Mouse (Mus musculus) liver, adult 2 months (tissue): ENCODE measurements around the gene Tcf25. TPM values are rescaled to one million over a fixed set of nuclear protein-coding genes. Genes with fewer than 3 reads are reported as not detected.

Experiments
- DNase-seq: peaks from one replicate; pipeline ENCODE4 v3.0.0-alpha.2; 2011; ENCODE audit warnings: low read depth, low spot score; ENCODE audit errors: extremely low read depth
- H3K27ac ChIP-seq: fragments of 200-500 bp; replicated peaks from 2 replicates; pipeline ENCODE4 v1.5.1; 2012; ENCODE audit warnings: low read depth, mild to moderate bottlenecking, control low read depth, inconsistent platforms, low read length; ENCODE audit not compliant: insufficient read depth
- H3K27me3 ChIP-seq: fragments of 200-500 bp; 2 replicates; pipeline ENCODE4 v1.6.1; 2012; ENCODE audit warnings: mild to moderate bottlenecking, moderate library complexity, low read length, inconsistent platforms; ENCODE audit not compliant: control insufficient read depth, insufficient read depth
- H3K36me3 ChIP-seq: fragments of 200-500 bp; 2 replicates; pipeline ENCODE4 v1.6.1; 2012; ENCODE audit warnings: low read length, inconsistent platforms; ENCODE audit not compliant: control insufficient read depth, insufficient read depth
- H3K4me1 ChIP-seq: fragments of 200-500 bp; 2 replicates; pipeline ENCODE4 v1.6.1; 2011; ENCODE audit warnings: low read length; ENCODE audit not compliant: control insufficient read depth, insufficient read depth
- H3K4me3 ChIP-seq: fragments of 200-500 bp; 2 replicates; pipeline ENCODE4 v1.5.1; 2011; ENCODE audit warnings: low read depth, mild to moderate bottlenecking, control low read depth, low read length, moderate library complexity; ENCODE audit not compliant: insufficient read depth
- H3K79me2 ChIP-seq: fragments of 200-500 bp; 2 replicates; pipeline ENCODE4 v1.6.1; 2012; ENCODE audit warnings: inconsistent platforms, mild to moderate bottlenecking, low read length, moderate library complexity; ENCODE audit not compliant: control insufficient read depth, insufficient read depth
- H3K9ac ChIP-seq: fragments of 200-500 bp; 2 replicates; pipeline ENCODE4 v1.6.1; 2012; ENCODE audit warnings: low read depth, mild to moderate bottlenecking, control low read depth, inconsistent platforms, low read length
- CTCF ChIP-seq: fragments of 200-500 bp; IDR thresholded peaks from 2 replicates; pipeline ENCODE4 v1.5.1; 2011; ENCODE audit warnings: low read depth, low read length, control low read depth
- POLR2A ChIP-seq: fragments of 200-500 bp; IDR thresholded peaks from 2 replicates; pipeline ENCODE4 v1.6.1; 2011; ENCODE audit warnings: low read length, control low read depth; ENCODE audit not compliant: insufficient read depth; ENCODE audit errors: extremely low read depth
- WGBS: fragments of 180-500 bp; shearing (Covaris S2); methylation state at CpG from one replicate; pipeline ENCODE4 v1.1.7; 2018; 5-methylcytosine and 5-hydroxymethylcytosine counted together
- polyA plus RNA-seq: library from polyadenylated mRNA; depleted of rRNA; stranded (reverse); fragments of >200 nt; gene quantifications from 2 replicates; pipeline ENCODE4 v1.2.3, GENCODE M21; 2012
- total RNA-seq: library from RNA; depleted of rRNA; stranded (reverse); fragments of >200 nt; gene quantifications from 2 replicates; pipeline ENCODE4 v1.2.3, GENCODE M21; 2014

Tcf25 gene
- total and polyA plus RNA-seq, 2 experiments = 86.7 to 117 TPM

- WGBS = 91% methylated on average over 8 of the region's 8 CpGs
- no peaks in the 10 kb centered on the region for H3K36me3 ChIP-seq
- H3K9ac ChIP-seq = no peak overlapping the region
- no peak for DNase-seq
- no peak overlapping the region for H3K27ac ChIP-seq
- no peaks in the 10 kb centered on the region for H3K27me3 ChIP-seq
- no peak for TF ChIP-seq POLR2A
- TF ChIP-seq CTCF = no peak
- H3K4me1 ChIP-seq = no peaks in the 10 kb centered on the region
- no peak overlapping the region for H3K4me3 ChIP-seq
- no peaks in the 10 kb centered on the region for H3K79me2 ChIP-seq
These were observed 28.4 kb upstream of the Tcf25 start for GRCm38 (mm10) chr8:123345135-123345534.

- H3K27ac ChIP-seq = no peak overlapping the region
- no peaks in the 10 kb centered on the region for H3K27me3 ChIP-seq
- H3K36me3 ChIP-seq = no peaks in the 10 kb centered on the region
- WGBS = 83% methylated on average over 6 of the region's 6 CpGs
- H3K4me3 ChIP-seq = no peak overlapping the region
- H3K4me1 ChIP-seq = no peaks in the 10 kb centered on the region
- no peak for DNase-seq
- H3K79me2 ChIP-seq = no peaks in the 10 kb centered on the region
- TF ChIP-seq POLR2A (no peak), CTCF (no peak)
- no peak overlapping the region for H3K9ac ChIP-seq
These were observed 27.7 kb upstream of the Tcf25 start for GRCm38 (mm10) chr8:123345856-123346255.

GRCm38 (mm10) chr8:123347293-123347692 is 26.3 kb upstream of the Tcf25 start:
- Histone ChIP-seq H3K4me1 (no peaks in the 10 kb centered on the region), H3K27me3 (no peaks in the 10 kb centered on the region), H3K36me3 (no peaks in the 10 kb centered on the region), H3K27ac (no peak overlapping the region), H3K79me2 (no peaks in the 10 kb centered on the region), H3K9ac (no peak overlapping the region), H3K4me3 (no peak overlapping the region)
- 83% methylated on average over 2 of the region's 2 CpGs for WGBS
- TF ChIP-seq CTCF (no peak), POLR2A (no peak)
- DNase-seq = no peak

GRCm38 (mm10) chr8:123348237-123348843 is 25.2 kb upstream of the Tcf25 start:
- DNase-seq = no peak
- H3K4me3 ChIP-seq = no peak overlapping the region
- no peak overlapping the region for H3K9ac ChIP-seq
- WGBS = 57% methylated on average over 9 of the region's 9 CpGs
- H3K79me2 ChIP-seq = no peaks in the 10 kb centered on the region
- no peak for TF ChIP-seq POLR2A
- TF ChIP-seq CTCF = no peak
- H3K27ac ChIP-seq = no peak overlapping the region
- no peaks in the 10 kb centered on the region for H3K27me3 ChIP-seq
- H3K4me1 ChIP-seq = no peaks in the 10 kb centered on the region
- no peaks in the 10 kb centered on the region for H3K36me3 ChIP-seq

- Histone ChIP-seq H3K27ac (no peak overlapping the region), H3K4me3 (no peak overlapping the region), H3K27me3 (no peaks in the 10 kb centered on the region), H3K79me2 (no peaks in the 10 kb centered on the region), H3K36me3 (no peaks in the 10 kb centered on the region), H3K9ac (no peak overlapping the region), H3K4me1 (no peaks in the 10 kb centered on the region)
- no peak for DNase-seq
- 90% methylated on average over 4 of the region's 4 CpGs for WGBS
- TF ChIP-seq CTCF = no peak
- no peak for TF ChIP-seq POLR2A
These were observed 24.5 kb upstream of the Tcf25 start for GRCm38 (mm10) chr8:123349073-123349472.

- Histone ChIP-seq H3K27me3 (no peaks in the 10 kb centered on the region), H3K79me2 (no peaks in the 10 kb centered on the region), H3K4me1 (no peaks in the 10 kb centered on the region), H3K9ac (no peak overlapping the region), H3K27ac (no peak overlapping the region), H3K36me3 (no peaks in the 10 kb centered on the region), H3K4me3 (no peak overlapping the region)
- no peak for DNase-seq
- WGBS = 81% methylated on average over 12 of the region's 12 CpGs
- TF ChIP-seq POLR2A (no peak), CTCF (no peak)
These were observed 21.4 kb upstream of the Tcf25 start for GRCm38 (mm10) chr8:123352118-123352517.
